Mouse (Mus musculus) spleen, adult 18-20 months (tissue): Measurements from ENCODE around the gene Pnmt.

Source experiments
- DNase-seq, 2 experiments: peaks; one replicate each; pipeline ENCODE4 v3.0.0; 2022; ENCODE audit warnings: mixed read lengths in 2 of 2

The Pnmt gene

DNA sequence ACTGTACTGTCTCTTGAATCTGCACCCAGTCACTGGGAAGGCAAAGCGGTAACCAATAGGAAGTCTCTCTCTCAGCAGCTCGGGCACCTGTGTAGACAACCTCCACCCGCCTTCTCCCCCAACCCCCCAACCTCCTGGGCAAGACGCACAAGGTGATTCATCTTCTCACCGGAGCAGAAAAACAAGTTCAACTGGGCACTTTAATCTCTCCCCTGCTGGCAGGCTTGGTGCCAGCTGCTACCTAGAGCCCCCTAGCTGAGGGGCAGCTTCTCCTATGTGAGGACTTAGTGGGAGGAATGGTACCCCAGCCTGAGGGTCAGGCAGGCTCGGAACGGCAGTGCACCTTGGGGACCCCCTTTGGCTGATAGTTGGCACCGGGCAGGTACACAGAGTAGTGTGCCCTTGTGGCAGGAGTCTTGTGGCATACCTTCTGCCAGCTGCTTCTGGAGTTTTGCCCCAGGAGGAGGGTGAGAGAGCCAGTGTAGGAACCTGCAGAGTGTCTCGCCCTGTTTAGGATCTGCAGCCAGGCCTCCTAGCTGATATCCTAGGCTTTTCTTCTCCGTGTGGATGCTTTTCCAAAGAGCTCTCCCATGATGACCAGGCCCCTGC, 32.8 kb downstream of the Pnmt start:
- DNase-seq: no peak

DNA sequence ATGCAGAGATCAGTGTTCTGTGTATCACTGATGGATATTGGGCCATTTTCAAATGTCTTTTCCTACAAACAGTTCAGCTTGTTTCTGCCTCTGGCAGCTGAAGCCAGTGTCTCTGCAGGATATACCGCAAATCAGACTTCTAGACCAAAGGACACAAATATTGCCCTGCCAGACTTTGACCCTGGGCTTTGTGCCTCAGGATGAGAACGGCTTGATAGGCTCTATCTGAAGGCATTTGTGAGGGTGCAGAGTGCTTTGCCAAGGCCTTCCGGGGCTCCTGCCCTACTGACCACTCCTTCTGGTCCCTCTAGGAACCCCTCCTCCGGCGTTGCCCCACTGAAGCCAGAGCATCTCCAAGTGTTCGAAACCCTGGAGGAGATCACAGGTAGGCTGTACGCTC, 40.3 kb downstream of the Pnmt start:
- no peak for DNase-seq

GRCm38 (mm10) chr11:98428436-98428835, 42.2 kb downstream of the Pnmt start:
- DNase-seq: no peak

DNA sequence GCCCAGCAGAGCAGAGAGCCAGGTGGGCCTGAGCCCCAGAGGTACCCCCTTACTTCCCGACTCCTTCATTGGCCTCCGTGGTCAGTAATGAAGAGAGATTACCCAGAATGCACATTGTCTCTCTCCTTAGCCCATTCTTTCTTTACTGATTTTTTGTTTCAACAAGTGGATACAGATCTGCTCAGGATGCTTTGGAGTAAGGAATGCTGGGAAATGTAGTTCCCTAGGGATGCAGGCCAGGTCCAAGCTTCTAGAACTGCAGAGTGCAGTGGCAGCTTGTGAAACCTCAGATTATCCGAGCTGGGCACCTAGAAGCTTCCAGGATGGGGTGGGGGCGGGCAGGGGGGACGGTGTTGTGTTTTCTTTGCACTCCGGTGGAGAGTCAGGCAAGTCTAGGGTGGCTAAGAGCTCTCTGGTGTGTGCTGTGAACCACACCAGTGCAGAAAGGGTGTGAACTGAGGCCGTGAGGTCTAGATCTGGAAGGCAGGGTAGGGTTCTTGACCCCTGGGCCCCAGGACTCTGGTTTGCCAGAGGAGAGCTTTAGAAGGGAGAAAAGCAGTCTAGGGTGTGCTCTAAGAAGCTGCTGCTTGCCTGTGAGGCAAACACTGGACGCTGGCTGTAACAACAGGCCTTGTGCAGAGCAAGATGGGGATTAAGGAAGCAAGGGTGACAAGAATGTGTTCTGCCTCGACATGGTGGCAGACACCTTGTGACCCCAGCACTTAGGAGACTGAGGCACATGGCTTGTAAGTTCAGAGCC, 45.7 kb downstream of the Pnmt start:
- no peak for DNase-seq

GRCm38 (mm10) chr11:98435723-98436122, 49.5 kb downstream of the Pnmt start:
- DNase-seq: no peak

DNA sequence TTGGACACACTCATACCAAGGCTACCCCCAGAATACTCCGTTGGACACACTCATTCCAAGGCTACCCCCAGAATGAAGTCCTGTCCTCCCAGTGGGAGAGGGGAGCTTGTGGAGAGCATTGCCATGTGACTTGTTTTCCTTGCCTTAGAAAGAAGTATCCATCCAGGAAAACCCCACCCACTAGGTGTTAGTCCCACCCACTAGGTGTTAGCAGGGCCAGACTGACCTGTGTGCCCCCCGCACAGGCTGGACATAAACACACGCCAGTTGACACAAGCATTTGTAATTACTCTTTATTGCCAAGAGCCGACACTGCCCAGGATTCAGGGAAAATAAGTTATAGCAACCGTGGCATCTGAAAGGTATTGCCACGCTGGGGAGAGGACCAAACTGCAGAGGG, 51.2 kb downstream of the Pnmt start:
- DNase-seq: no peak
